8 mouse cellular contexts compared by ENCODE assay signal in the genomic region with DNA sequence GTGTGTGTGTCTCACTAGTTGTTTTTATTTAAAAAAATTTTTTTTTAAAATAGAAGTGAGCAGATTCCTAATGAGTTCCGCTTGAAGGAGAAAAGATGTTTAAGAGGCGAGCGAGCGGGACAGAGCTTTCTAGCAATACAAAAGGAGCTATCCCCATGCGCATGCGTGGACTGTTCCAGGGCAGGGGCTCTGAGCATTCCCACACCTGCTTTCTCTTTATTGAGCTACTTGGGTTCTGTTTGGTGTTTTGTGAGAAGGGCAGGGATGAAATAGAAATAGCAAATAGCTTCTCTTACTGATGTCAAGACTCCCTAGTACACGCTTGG. TPM values are rescaled to one million over a fixed set of nuclear protein-coding genes. Genes with fewer than 3 reads are reported as not detected.
A peak's percentile ranks its signal among the peaks of the same experiment; 100 is the strongest.
DNase-seq lines count a peak whose midpoint lies in the region; ATAC-seq and TF ChIP-seq lines count a peak whose summit lies in the region.

No protein-coding gene starts in this region.

- no peaks in the 10 kb centered on the region for H3K36me3 ChIP-seq in hindbrain, embryonic 11.5 days (ENCODE audit: control insufficient read depth, insufficient read depth, low read length)
- H3K36me3 ChIP-seq in midbrain, postnatal 0 days (ENCODE audit: insufficient read depth, low read length), result peaks cover 2% of the 10 kb centered on the region; the same call in 1 of the 2 replicates

- no peaks in the 10 kb centered on the region for H3K9me3 ChIP-seq in hindbrain, embryonic 11.5 days (ENCODE audit: control insufficient read depth, low read length)
- H3K9me3 ChIP-seq in midbrain, postnatal 0 days (ENCODE audit: low read length), result no peaks in the 10 kb centered on the region

- ATAC-seq in hindbrain, embryonic 11.5 days (ENCODE audit: low FRiP score), result peak; percentile 53; the same call in 1 of the 2 replicates
- ATAC-seq in midbrain, postnatal 0 days (ENCODE audit: low FRiP score), result peak; percentile 68; the same call in 1 of the 2 replicates
- ATAC-seq in megakaryocyte progenitor cell, adult 5-6 weeks (replicated peaks; ENCODE audit: poor library complexity), result no peak
- ATAC-seq in megakaryocyte, adult 5-6 weeks (ENCODE audit: poor library complexity, severe bottlenecking), result no peak

- H3K27ac ChIP-seq in layer of hippocampus, adult 2 months, result peak overlapping the region; percentile 91
- 0 out of 2 replicates have a peak overlapping the region, but pooled peaks have one; percentile 36 for H3K27ac ChIP-seq in hindbrain, embryonic 11.5 days (ENCODE audit: low read depth, low read length)
- peak overlapping the region; percentile 78 for H3K27ac ChIP-seq in midbrain, postnatal 0 days (ENCODE audit: low read depth, low read length)

- peak in 1 of 2 experiments; percentile 32 for DNase-seq in layer of hippocampus, adult 2 months (ENCODE audit: low spot score in 2 of 2)
- DNase-seq in layer of hippocampus, postnatal 14 days (ENCODE audit: low spot score in 2 of 2), result no peak
- peak; percentile 14 for DNase-seq in embryo, embryonic 11.5 days (ENCODE audit: low read depth, low spot score)
- peak; percentile 76 for DNase-seq in hindbrain, embryonic 11.5 days (ENCODE audit: low spot score)
- DNase-seq in midbrain, postnatal 0 days (ENCODE audit: low spot score), result peak; percentile 85
- no peak for DNase-seq in frontal cortex, postnatal 14 days (ENCODE audit: low spot score in 2 of 2)

- H3K27me3 ChIP-seq in hindbrain, embryonic 11.5 days (ENCODE audit: control insufficient read depth, insufficient read depth, low read length), result no peaks in the 10 kb centered on the region
- no peaks in the 10 kb centered on the region for H3K27me3 ChIP-seq in midbrain, postnatal 0 days (ENCODE audit: insufficient read depth, low read length)

- WGBS in hindbrain, embryonic 11.5 days, result 14% methylated on average over 7 of the region's 7 CpGs
- WGBS in midbrain, postnatal 0 days, result 7% methylated on average over 7 of the region's 7 CpGs

- H3K4me2 ChIP-seq in hindbrain, embryonic 11.5 days (replicated peaks; ENCODE audit: low read depth, low read length), result no peak overlapping the region
- peak overlapping the region; percentile 27 for H3K4me2 ChIP-seq in midbrain, postnatal 0 days (ENCODE audit: low read depth, low read length, poor library complexity, severe bottlenecking)

- no peak overlapping the region for H3K9ac ChIP-seq in hindbrain, embryonic 11.5 days (ENCODE audit: low read depth, low read length)
- H3K9ac ChIP-seq in midbrain, postnatal 0 days (replicated peaks; ENCODE audit: low read length, poor library complexity, severe bottlenecking), result no peak overlapping the region

- H3K4me3 ChIP-seq in layer of hippocampus, adult 2 months, result no peak overlapping the region
- no peak overlapping the region for H3K4me3 ChIP-seq in hindbrain, embryonic 11.5 days (ENCODE audit: low read depth, low read length)
- H3K4me3 ChIP-seq in midbrain, postnatal 0 days (ENCODE audit: low read depth, low read length), result 0 out of 2 replicates have a peak overlapping the region, but pooled peaks have one; percentile 2

- no peak for TF ChIP-seq CTCF in layer of hippocampus, adult 2 months (conservative IDR thresholded peaks at IDR 0.05)
- no peak for TF ChIP-seq CTCF in midbrain, postnatal 0 days (IDR thresholded peaks at IDR 0.05)

- no peaks in the 10 kb centered on the region for H3K4me1 ChIP-seq in hindbrain, embryonic 11.5 days (replicated peaks; ENCODE audit: control insufficient read depth, insufficient read depth, low read length)
- H3K4me1 ChIP-seq in midbrain, postnatal 0 days (ENCODE audit: insufficient read depth, low read length), result peaks cover 4% of the 10 kb centered on the region; the same call in 1 of the 2 replicates

RNA-seq across cellular contexts. Expression of a gene that starts 45.0 kb away (rescaled TPM):
- 10 to 100 TPM; 83.7 to 85.8 TPM for total RNA-seq in layer of hippocampus, adult 2 months (2021)
- 10 to 100 TPM; 70.0 to 73.6 TPM for total RNA-seq in layer of hippocampus, postnatal 14 days (2021)
- polyA plus RNA-seq in hindbrain, embryonic 11.5 days (2014; fragmentation: Nextera tagmentation; extraction: Ambion mirVana), result 17.1 and 19.8 TPM in 2 replicates
- 10.1 and 11.0 TPM in 2 replicates for total RNA-seq in midbrain, postnatal 0 days (2014; rRNA removed)
- 23.1 and 23.6 TPM in 2 replicates for polyA plus RNA-seq in midbrain, postnatal 0 days (2015; fragmentation: Nextera tagmentation; extraction: Ambion mirVana)
- total RNA-seq in megakaryocyte progenitor cell, adult 5-6 weeks (2015), result not detected in 2 replicates
- total RNA-seq in megakaryocyte progenitor cell, adult 5-6 weeks (2017), result not detected in 2 replicates
- total RNA-seq in megakaryocyte, adult 5-6 weeks (2015), result 0.22 TPM in 1 of 2 replicates, not detected in the other
- total RNA-seq in megakaryocyte, adult 5-6 weeks (2017), result not detected in 2 replicates

Comparison
In these comparisons a context has a peak if more than half of its experiments do, and no peak if none do; other contexts are left out.
1. DNase-seq: peak in embryo, embryonic 11.5 days (single experiment), hindbrain, embryonic 11.5 days (single experiment) and midbrain, postnatal 0 days (single experiment); none in layer of hippocampus, postnatal 14 days (0 of 2) and frontal cortex, postnatal 14 days (0 of 2).
2. H3K27ac ChIP-seq: peak in every context shown above with its lines; median percentile 91 in layer of hippocampus, adult 2 months; 78 in midbrain, postnatal 0 days; 36 in hindbrain, embryonic 11.5 days.
3. ATAC-seq: peak in hindbrain, embryonic 11.5 days (single experiment) and midbrain, postnatal 0 days (single experiment); none in megakaryocyte progenitor cell, adult 5-6 weeks (single experiment) and megakaryocyte, adult 5-6 weeks (single experiment).